Mouse (Mus musculus): ENCODE measurements around the gene Cep78. TPM values are rescaled to one million over a fixed set of nuclear protein-coding genes. Genes with fewer than 3 reads are reported as not detected.

The Cep78 gene
- 2.8 TPM for polyA plus RNA-seq (2017; shearing (Covaris generic))

GRCm38 (mm10) chr19:15984449-15985171 lies at the start of gene Cep78:
Gene Cep78 (minus strand): TSS chr19:15984989.

GRCm38 (mm10) chr19:15947237-15947636 lies 37.6 kb downstream of the Cep78 start, which contains the start of gene Psat1:
Gene Psat1 (minus strand): TSS chr19:15947337.

Other genes with a start within 250 kb of the Cep78 start
- gene Psat1, start 37.7 kb downstream of the Cep78 start, polyA plus RNA-seq (2017; shearing (Covaris generic)) = 54.3 TPM
- 7.1 TPM for gene Gnaq, start 147.8 kb upstream of the Cep78 start, polyA plus RNA-seq (2017; shearing (Covaris generic))

All from inflammation-experienced regulatory T-cells, adult 16 weeks (primary cell).